Mouse (Mus musculus) hematopoietic stem cell, adult 5-6 weeks (primary cell): ENCODE results near the gene Slc22a8. TPM values are rescaled to one million over a fixed set of nuclear protein-coding genes. Genes with fewer than 3 reads are reported as not detected.

Experiments
- ATAC-seq, 2 experiments: fragments of 125-278 bp in 1 of 2; replicated peaks in 1 of 2; 2 replicates each; pipeline ENCODE4 v1.8.0; 2016 to 2017; ENCODE audit warnings: inconsistent platforms in 2 of 2, mild to moderate bottlenecking in 2 of 2, moderate number of reproducible peaks in 2 of 2, low read depth in 1 of 2, moderate TSS enrichment in 1 of 2; ENCODE audit not compliant: low FRiP score in 2 of 2, poor library complexity in 2 of 2, severe bottlenecking in 2 of 2, insufficient read depth in 1 of 2, low TSS enrichment in 1 of 2
- total RNA-seq: library from RNA; stranded (forward); fragments of 172-1452, 232-1000 nt; gene quantifications from 2 replicates; pipeline ENCODE4 v1.2.3, GENCODE M21; 2017

The Slc22a8 gene
- total RNA-seq, 1 experiment from 2014 or later: not detected

DNA sequence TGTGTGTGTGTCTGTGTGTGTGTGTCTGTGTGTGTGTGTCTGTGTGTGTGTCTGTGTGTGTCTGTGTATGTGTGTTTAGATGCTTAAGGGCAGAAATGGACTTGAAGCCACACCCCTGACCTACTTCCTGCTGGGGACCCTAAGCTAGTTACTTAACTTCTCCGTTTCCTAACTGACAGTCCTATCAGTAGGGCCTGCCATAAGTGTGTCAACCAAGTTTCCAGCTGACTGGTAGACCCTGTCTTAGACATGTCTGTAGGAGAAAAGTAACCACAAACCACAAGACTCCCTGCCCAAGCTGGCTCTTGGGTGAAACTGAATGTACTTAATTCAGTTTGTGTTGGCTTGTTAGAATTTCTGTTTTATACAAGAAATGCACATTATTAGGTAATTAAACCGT is 1.1 kb downstream of the Slc22a8 start:
- peak; percentile 89 to 96 for ATAC-seq

DNA sequence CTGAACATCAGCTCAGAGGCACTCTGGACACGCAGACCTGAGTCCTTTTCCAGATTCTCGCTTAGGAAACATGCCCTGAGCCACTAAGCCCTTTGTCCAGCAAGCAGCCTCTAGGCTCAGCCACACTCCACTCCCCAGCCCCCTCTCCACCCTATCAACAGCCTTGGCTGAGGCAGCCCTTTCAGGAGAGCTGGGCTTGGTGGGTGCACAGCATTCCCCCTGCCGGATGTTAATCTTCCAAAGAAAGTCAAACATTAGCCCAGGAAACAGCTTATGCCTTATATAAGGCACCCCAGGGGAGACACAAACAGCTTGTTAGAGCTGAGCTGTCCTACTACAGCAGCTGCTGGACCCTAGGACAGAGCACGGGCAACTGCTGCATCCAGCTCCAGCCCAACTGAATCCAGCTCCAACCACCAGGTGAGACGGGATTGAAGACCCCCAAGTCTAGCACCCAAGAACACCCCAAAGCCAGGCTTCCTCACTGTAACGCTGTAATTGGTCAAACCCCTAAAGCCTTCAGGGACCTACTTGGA is 1.9 kb downstream of the Slc22a8 start:
- ATAC-seq: no peak

DNA sequence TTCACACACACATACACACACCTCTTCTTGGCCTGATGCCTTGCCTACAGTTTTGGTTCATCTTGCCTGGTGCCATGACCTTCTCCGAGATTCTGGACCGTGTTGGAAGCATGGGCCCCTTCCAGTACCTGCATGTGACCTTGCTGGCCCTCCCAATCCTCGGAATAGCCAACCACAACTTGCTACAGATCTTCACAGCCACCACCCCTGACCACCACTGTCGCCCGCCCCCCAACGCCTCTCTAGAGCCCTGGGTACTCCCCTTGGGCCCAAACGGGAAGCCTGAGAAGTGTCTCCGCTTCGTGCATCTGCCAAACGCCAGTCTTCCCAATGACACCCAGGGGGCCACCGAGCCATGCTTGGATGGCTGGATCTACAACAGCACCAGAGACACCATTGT is 2.8 kb downstream of the Slc22a8 start:
- ATAC-seq: no peak

DNA sequence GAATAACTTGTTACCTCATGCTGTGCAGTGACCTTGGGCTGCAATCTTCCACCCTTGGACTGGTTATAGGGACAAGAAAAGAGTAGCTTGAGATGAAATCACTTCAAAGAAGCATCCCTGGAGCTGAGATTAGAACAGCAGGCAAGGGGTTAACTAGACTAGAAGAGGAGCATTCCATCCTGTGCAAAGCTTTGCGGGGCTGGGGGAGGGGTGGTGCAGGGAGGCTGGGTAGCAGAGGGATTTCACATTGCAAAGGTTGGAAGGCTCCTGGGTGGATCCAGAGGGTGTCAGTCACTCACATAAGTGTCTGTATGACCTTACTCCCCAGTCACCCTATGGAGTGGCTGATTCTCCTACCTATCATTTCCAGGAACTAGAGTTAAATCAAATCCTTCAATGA is 3.5 kb downstream of the Slc22a8 start:
- no peak for ATAC-seq

DNA sequence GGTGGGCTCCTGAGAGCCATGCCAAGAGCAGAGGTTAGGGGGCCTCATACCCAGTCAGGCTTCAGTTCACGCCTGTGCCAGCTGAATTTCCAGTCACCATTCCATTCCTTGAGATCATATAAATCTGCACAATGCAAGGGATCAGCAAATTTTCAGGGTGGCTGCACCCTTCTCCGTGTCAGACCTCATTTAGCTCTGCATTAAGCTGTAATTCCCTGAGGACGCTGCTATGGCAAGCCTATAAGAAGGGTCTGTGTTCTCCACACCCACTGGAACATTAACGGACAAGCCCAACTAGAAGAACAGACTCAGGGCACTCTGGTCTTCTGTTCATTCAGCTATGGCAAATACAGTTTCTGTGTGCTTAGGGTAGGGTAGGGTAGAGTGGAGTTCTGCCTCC is 6.2 kb downstream of the Slc22a8 start:
- no peak for ATAC-seq

DNA sequence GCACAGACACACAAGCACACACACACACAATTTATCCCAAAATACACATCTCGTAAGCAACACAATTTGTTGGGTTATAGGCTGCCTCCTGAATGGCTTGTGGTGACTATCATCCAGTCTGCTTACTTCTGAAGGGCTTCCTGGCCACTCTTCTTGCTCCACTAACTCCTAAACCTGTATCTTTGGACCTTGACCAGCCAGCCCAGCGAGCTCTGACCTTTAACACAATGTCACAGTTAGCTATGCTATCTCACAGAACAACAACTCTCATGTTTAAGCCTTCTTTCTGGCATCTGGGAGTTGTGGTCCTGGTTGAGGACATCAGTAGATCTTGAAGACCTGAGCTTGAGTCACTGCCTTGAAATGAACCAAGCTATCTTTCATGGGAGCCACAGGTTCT is 8.2 kb downstream of the Slc22a8 start:
- no peak for ATAC-seq

DNA sequence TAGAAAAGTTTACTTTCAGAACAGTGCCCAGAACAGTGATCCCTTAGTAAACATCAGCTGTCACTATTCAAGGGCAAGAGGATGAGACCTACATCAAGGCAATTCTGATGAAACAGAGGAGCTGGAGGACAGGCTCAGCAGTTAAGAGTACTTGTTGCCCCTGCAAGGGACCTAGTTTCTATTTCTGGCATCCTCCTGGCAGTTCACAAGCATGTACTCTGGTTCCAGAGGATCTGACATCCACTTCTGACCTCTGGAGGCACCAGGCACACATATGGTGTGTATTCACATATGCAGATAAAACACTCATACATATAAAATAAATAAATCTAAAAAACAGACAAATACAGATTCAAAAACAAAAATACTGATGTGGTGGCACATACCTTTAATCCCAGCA is 10.9 kb downstream of the Slc22a8 start:
- ATAC-seq: no peak

DNA sequence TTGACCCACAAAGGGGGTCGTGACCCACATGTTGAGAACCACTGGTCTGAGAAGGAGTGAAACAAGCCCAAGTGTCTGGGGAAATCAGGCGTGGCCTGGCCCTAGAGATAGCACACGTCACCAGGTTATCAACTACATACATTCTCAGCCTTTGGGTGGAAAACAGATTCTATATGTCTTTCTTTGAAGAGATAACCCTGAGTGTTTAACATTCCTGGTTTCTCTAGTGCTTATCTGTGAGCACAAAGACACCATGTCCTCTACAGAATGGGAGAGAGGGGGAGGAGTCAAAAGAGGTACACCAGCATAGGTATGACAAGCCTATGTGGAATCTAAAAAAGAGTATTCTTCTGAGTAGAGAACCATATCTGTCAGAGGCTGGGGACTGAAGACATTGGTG is 11.9 kb downstream of the Slc22a8 start:
- ATAC-seq: peak in 1 of 2 experiments; percentile 12; a peak in 1 of 4 replicates

DNA sequence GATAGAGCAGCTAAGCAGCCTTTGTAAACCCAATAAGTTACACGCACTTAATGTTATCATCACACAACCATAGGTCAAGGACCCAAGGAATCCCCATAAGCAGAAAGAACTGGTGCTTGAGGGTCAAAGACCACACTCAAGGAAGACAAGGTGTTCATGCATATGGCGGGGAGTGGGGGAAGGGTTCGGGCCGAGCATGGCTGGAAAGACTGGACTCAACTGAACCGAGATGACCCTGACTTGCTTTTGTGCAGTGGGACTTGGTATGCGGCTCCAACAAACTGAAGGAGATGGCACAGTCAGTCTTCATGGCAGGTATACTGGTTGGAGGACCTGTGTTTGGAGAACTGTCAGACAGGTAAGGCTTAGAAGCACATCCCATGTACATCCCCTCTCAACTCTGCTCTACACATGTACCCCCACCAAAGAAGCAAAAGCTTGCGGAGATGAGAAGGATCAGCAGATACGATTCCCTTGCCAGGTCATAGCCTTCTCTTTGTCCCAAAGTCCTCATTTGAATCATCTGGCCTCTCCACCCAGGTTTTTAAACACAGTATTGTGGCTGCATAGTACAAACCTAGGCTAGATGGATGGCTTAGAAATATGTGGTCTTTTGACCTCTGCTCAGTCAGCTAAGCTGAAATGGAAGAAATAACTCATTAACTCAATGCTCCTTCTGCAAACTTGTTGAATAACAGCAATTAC is 13.6 kb downstream of the Slc22a8 start:
- ATAC-seq: no peak

DNA sequence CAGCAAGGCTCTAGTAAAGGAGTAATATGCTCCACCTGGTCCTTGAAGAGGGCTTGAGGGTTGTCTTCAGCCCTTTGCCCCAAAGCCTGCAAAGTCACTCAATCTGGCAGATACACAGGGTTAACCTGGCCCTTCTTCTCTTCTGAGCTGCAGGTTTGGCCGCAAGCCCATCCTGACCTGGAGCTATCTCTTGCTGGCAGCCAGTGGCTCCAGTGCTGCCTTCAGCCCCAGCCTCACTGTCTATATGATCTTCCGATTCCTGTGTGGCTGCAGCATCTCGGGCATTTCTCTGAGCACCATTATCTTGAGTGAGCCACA is 14.1 kb downstream of the Slc22a8 start:
- ATAC-seq: peak in 1 of 2 experiments; percentile 36; a peak in 1 of 4 replicates

DNA sequence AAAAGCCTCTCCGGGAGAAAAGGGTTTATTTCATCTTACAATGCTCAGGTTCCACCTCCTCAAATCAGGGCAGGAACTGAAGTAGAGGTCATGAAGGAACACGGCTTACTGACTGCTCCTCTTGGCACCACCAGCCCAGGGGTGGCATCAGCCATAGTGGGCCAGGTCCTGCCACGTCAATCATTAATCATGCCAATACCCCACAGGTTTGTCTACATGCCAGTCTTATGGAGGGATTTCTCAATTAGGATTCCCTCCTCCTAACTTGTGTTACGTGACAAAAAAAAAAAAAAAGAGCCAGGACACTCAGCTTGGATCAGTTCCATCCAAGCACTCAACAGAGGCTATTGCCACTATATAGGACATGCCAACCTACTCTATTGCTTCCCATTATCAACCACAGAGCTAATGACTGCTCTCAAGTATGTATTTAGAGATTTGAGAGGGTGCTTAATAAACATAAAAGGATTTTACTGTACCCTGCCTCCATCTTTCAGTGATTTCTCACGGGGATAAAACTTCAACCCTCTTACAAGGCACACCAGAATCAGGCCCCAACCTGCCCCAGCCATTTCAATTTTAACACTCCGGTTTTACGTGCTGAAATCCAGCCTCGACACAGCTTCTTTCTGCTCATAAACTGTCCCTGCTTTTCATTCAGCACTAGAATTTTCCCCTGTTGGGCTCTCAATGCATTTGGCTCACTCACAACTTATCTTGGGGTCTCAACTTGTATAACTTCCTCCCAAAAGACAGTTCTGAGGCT is 20.5 kb downstream of the Slc22a8 start:
- ATAC-seq: no peak

DNA sequence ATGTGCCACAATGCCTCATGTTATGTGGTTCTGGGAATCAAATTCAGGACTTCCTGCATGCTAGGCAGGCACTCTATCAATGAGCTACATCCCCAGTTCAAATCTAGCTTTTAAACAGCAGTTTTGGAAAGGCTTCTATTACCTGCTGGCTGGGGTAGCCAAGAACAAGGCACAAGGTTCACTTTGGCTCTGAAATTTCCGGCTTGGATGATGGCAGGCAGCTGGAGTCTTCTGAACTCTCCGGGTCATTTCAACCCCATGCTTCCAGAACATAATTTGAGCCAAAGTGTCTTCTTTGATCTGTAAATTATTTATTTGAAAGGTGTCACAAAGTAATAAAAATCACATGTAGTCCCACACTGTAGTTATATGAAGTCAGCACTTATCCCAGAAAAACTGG is 22.1 kb downstream of the Slc22a8 start:
- ATAC-seq: no peak

DNA sequence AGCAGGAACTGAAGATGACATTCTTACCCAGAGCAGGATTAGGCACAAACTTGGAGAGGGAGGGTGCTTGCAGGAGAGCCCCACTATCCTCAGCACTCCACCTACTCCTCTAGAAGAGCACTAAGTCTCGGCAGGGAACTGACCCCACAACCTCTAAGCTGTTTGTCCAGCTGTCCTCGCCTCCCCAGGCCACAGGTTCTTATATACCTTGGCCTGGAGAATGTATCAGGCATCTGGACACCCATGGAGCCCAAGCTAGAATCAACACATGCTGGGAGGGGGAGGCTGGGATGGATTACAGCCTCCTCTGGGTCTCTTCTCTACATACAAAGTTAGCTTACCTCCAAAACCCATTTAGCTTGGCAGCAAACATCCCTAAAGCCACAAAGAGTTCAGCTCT is 23.3 kb downstream of the Slc22a8 start:
- no peak for ATAC-seq

DNA sequence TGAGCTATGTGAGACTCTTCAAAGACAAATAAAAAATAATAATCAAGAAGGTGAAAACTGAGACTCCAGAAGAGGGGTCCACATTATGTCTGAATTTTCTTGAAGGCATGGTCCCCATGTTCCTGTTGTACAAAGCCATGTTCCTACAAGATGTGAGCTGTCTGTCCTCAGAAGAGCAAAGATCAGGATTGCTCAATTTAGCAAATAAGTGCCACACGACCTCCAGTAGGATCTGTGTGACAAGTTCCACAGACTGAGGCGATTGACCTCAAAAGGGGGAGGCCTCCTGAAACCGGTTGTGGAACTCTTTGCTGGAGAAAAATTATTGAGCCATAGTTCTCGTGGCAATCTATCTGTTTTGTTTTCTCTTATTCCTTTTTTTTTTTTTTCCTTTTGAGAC is 25.3 kb downstream of the Slc22a8 start:
- no peak for ATAC-seq

DNA sequence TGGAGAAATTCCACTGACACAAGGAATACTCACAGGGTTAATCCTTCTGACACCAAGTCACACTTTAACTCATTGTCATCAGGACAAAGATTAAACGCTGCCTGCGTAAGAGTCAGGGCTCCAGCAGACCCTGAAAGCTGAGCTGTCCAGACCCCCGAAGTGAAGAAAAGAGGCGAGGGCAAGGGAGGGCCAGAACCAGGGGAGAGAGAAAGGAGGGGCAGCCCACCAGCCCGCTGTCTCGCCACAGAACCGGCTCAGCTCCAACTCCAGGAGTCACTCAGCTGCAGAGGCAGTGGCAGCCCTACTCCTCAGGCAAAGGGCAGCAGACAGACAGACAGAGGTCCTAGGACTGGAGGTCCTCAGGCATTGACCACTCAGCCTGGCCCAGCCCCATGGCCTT is 26.9 kb downstream of the Slc22a8 start, which contains the start of gene Slc22a6:
Slc22a6 (plus strand) TSS at position 136 of the 400 bp plus-strand sequence.
- ATAC-seq: no peak

DNA sequence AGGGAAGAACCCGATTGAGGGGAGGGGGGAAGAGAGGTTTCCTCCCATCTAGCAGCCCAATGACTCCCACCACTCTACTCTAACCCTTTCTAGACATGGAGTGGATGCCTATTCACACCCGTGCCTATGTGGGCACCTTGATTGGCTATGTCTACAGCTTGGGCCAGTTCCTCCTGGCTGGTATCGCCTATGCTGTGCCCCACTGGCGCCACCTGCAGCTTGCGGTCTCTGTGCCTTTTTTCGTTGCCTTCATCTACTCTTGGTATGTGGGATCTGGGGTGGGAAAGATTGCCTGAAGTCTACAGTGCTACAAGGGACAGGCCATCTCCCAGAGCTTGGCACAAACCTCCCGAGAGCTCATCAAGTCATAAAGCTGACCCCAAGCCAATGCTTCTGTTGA is 30.0 kb downstream of the Slc22a8 start:
- no peak for ATAC-seq

DNA sequence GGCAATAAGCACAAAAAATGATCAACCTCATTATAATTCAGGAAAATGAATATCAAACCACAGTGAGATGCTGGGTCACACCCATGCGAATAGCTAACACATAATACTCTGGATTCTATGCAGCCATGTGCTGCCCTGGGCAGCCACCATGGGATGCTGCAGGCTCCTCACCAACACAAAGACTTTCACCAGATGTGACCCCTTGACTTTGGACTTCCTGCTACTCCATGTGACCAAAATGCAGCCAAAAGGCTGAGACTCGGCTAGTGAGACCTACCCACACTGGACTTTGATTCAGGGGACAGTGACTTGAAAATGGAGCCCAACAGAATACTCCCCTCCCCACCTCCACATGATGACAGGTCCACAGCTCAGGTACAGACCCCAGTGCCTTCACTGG is 39.2 kb downstream of the Slc22a8 start:
- no peak for ATAC-seq

DNA sequence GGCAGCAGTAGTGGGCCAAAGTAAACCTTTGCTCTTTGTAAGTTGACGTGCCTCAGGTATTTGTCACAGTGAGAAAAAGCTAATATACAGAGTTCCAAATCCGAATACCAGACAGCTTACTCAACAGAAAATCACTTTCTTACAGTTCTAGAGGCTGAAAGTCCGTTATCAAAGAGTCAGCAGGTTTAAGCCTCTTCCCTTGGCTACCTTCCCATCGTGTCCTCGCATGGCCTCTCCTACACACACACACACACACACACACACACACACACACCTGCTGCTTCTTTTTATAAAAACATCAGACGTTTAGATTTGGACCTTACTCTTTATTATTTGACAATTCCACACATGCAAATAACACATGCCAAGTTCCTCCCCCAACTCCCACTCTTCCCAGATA is 39.8 kb downstream of the Slc22a8 start:
- ATAC-seq: no peak

DNA sequence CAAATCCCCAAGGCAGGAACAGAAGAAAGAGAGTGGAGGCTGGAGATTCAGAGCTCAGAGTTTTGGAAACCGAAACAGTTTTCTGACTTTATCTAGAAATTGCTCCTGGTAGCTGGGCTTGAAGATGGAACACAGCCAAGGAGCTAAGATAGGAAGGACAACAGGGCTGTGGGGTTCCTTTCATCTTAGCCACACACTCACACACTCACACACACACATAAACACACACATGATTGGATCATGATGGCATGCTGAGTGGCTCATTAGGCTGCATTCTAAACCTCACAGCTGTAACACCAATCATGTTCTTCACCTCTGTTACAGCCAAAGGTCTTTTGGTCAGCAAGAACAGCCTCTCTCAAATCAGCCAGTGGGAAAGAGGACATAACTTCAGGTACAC is 41.0 kb downstream of the Slc22a8 start:
- ATAC-seq: no peak
